Mouse (Mus musculus) liver, postnatal 0 days (tissue): Measurements from ENCODE around the gene Cfp.

ENCODE experiments used
- CTCF ChIP-seq: sonication (generic); IDR thresholded peaks from 2 replicates; pipeline ENCODE4 v1.5.1; 2016; ENCODE audit warnings: antibody characterized with exemption, low read depth
- EP300 ChIP-seq: IDR thresholded peaks from 2 replicates; pipeline ENCODE4 v1.6.1; 2016; ENCODE audit warnings: antibody characterized with exemption, low read depth, mild to moderate bottlenecking

DNA sequence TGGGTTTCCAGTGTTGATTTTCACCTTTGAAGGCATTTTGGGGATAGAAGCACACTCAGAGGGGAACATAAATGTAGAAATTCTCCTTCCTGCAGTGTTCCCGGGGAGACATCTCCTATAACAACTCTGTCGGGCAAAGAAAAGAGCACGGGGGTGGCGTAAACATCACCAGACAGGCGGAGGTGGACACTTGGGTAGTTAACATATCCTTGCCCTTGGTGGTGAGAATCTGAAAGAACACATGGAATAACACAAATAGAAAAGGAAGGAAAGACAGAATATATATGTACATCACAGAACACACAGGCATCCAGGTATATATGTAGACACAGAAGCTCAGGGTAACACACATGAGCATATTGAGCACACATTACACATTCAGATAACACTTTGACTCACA, 10.0 kb downstream of the Cfp start:
- TF ChIP-seq CTCF: no peak
- no peak for TF ChIP-seq EP300
